Mouse (Mus musculus): ENCODE results near the gene Etfbkmt. TPM values are rescaled to one million over a fixed set of nuclear protein-coding genes. Genes with fewer than 3 reads are reported as not detected.

Gene Etfbkmt
- 5.3 and 6.8 TPM in 2 replicates for total RNA-seq (2012; rRNA removed)

DNA sequence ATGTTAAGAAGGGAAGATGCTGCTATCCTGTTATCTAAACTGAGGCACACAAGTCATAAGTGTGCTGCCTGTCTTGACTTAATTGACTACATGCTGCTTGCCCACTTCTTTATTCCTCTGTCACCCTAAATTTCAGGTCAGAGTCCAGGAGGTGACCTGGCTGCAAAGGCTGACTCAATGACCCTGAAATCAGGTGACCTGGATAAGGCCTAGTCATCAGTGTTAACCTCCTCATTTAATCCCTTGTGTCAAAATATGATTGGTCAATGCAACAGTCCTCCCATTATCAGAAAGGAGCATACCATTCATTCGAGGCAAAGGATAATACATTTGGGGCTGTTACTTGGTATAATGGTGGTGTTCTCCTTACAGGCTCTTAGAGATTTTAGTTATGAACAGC is at the start of gene Etfbkmt:
Etfbkmt (plus strand) TSS at position 379 of the 400 bp plus-strand sequence.
- in situ Hi-C loops (cut with MboI; ENCODE audit: low sequenced_read_pairs in 2 of 2, unreplicated experiment in 2 of 2), result loop anchor here in 1 of 2 experiments (10.0 kb wide), 1 partner anchor 235 kb away; no protein-coding TSS in a partner anchor
- H3K4me3 ChIP-seq (ENCODE audit: insufficient read depth in 1 of 2, low read depth in 1 of 2, low read length in 2 of 2, poor library complexity in 1 of 2, severe bottlenecking in 1 of 2), result no peak within 1 kb of the TSS
- peaks cover under 1 to 8% of the 10 kb centered on the region in 2 experiments; a peak in 3 of 4 replicates for H3K4me1 ChIP-seq (ENCODE audit: control insufficient read depth in 2 of 2, insufficient read depth in 2 of 2, low read length in 2 of 2, poor library complexity in 1 of 2)
- H3K36me3 ChIP-seq (ENCODE audit: control insufficient read depth, insufficient read depth, low read length, poor library complexity, severe bottlenecking), result peaks cover 7% of the 10 kb centered on the region
- TF ChIP-seq CHD2 (IDR thresholded peaks at IDR 0.05; ENCODE audit: low read depth, low read length) (no peak), MAFK (IDR thresholded peaks at IDR 0.05; ENCODE audit: insufficient read depth, low read depth, low read length) (no peak), ZC3H11A (IDR thresholded peaks at IDR 0.05; ENCODE audit: borderline replicate concordance, low read depth, low read length) (no peak), ZNF384 (IDR thresholded peaks at IDR 0.05; ENCODE audit: low read depth, low read length) (no peak), HCFC1 (IDR thresholded peaks at IDR 0.05; ENCODE audit: borderline replicate concordance, insufficient read depth, low read length) (no peak)
- H3K27ac ChIP-seq (ENCODE audit: insufficient read depth, low read depth, low read length, poor library complexity, severe bottlenecking), result no peak within 1 kb of the TSS
- H3K9ac ChIP-seq (ENCODE audit: insufficient read depth, low read depth, low read length, poor library complexity, severe bottlenecking), result no peak within 1 kb of the TSS
- no peaks in the 10 kb centered on the region for H3K9me3 ChIP-seq (ENCODE audit: control insufficient read depth, insufficient read depth, low read depth, low read length)
- no peak for DNase-seq (ENCODE audit: low read depth, low spot score)

DNA sequence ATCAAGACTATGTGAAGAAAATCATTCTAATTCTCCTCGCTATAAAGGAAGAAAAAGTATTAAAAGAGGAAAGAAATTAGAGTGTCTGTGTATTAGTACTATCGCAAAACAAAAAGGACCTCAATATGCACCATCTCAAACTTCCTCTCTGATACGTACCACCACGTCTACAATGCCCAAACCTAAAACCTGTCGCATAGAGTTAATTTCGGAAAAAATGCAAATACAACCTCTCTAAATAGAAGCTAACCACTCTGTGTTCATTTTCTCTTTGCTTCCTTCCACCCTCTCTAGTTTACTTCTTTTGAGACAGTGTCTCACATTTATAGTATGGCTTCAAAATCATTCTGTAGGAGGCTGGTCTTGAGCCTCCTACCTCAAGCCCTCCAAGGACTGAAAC is 47.2 kb upstream of the Etfbkmt start:
- TF ChIP-seq MAFK (IDR thresholded peaks at IDR 0.05; ENCODE audit: insufficient read depth, low read depth, low read length) (no peak), ZNF384 (IDR thresholded peaks at IDR 0.05; ENCODE audit: low read depth, low read length) (no peak), CHD2 (IDR thresholded peaks at IDR 0.05; ENCODE audit: low read depth, low read length) (no peak), HCFC1 (IDR thresholded peaks at IDR 0.05; ENCODE audit: borderline replicate concordance, insufficient read depth, low read length) (no peak), ZC3H11A (IDR thresholded peaks at IDR 0.05; ENCODE audit: borderline replicate concordance, low read depth, low read length) (no peak)

GRCm38 (mm10) chr6:149093465-149093864 is 46.2 kb upstream of the Etfbkmt start:
- Histone ChIP-seq H3K9me3 (ENCODE audit: control insufficient read depth, insufficient read depth, low read depth, low read length) (no peaks in the 10 kb centered on the region), H3K27ac (ENCODE audit: insufficient read depth, low read depth, low read length, poor library complexity, severe bottlenecking) (no peak overlapping the region), H3K9ac (ENCODE audit: insufficient read depth, low read depth, low read length, poor library complexity, severe bottlenecking) (no peak overlapping the region), H3K36me3 (ENCODE audit: control insufficient read depth, insufficient read depth, low read length, poor library complexity, severe bottlenecking) (no peaks in the 10 kb centered on the region), H3K4me1 (ENCODE audit: control insufficient read depth in 2 of 2, insufficient read depth in 2 of 2, low read length in 2 of 2, poor library complexity in 1 of 2) (no peaks in the 10 kb centered on the region), H3K4me3 (ENCODE audit: insufficient read depth in 1 of 2, low read depth in 1 of 2, low read length in 2 of 2, poor library complexity in 1 of 2, severe bottlenecking in 1 of 2) (no peak overlapping the region)
- TF ChIP-seq ZNF384 (IDR thresholded peaks at IDR 0.05; ENCODE audit: low read depth, low read length) (no peak), MAFK (IDR thresholded peaks at IDR 0.05; ENCODE audit: insufficient read depth, low read depth, low read length) (no peak), CHD2 (IDR thresholded peaks at IDR 0.05; ENCODE audit: low read depth, low read length) (no peak), ZC3H11A (IDR thresholded peaks at IDR 0.05; ENCODE audit: borderline replicate concordance, low read depth, low read length) (no peak), HCFC1 (IDR thresholded peaks at IDR 0.05; ENCODE audit: borderline replicate concordance, insufficient read depth, low read length) (no peak)
- in situ Hi-C loops (cut with MboI; ENCODE audit: low sequenced_read_pairs in 2 of 2, unreplicated experiment in 2 of 2), result no loop called here
- no peak for DNase-seq (ENCODE audit: low read depth, low spot score)

More for the DNA sequence above, 47.2 kb upstream of the Etfbkmt start:
- Histone ChIP-seq H3K36me3 (ENCODE audit: control insufficient read depth, insufficient read depth, low read length, poor library complexity, severe bottlenecking) (no peaks in the 10 kb centered on the region), H3K9ac (ENCODE audit: insufficient read depth, low read depth, low read length, poor library complexity, severe bottlenecking) (no peak overlapping the region), H3K27ac (ENCODE audit: insufficient read depth, low read depth, low read length, poor library complexity, severe bottlenecking) (no peak overlapping the region), H3K4me3 (ENCODE audit: insufficient read depth in 1 of 2, low read depth in 1 of 2, low read length in 2 of 2, poor library complexity in 1 of 2, severe bottlenecking in 1 of 2) (no peak overlapping the region), H3K9me3 (ENCODE audit: control insufficient read depth, insufficient read depth, low read depth, low read length) (no peaks in the 10 kb centered on the region), H3K4me1 (ENCODE audit: control insufficient read depth in 2 of 2, insufficient read depth in 2 of 2, low read length in 2 of 2, poor library complexity in 1 of 2) (no peaks in the 10 kb centered on the region)
- DNase-seq (ENCODE audit: low read depth, low spot score), result no peak
- in situ Hi-C loops (cut with MboI; ENCODE audit: low sequenced_read_pairs in 2 of 2, unreplicated experiment in 2 of 2), result no loop called here

GRCm38 (mm10) chr6:149094555-149094954 is 45.1 kb upstream of the Etfbkmt start:
- no peak for TF ChIP-seq HCFC1 (IDR thresholded peaks at IDR 0.05; ENCODE audit: borderline replicate concordance, insufficient read depth, low read length)
- TF ChIP-seq MAFK (IDR thresholded peaks at IDR 0.05; ENCODE audit: insufficient read depth, low read depth, low read length), result no peak
- no peak for TF ChIP-seq ZNF384 (IDR thresholded peaks at IDR 0.05; ENCODE audit: low read depth, low read length)
- no peak for TF ChIP-seq CHD2 (IDR thresholded peaks at IDR 0.05; ENCODE audit: low read depth, low read length)
- TF ChIP-seq ZC3H11A (IDR thresholded peaks at IDR 0.05; ENCODE audit: borderline replicate concordance, low read depth, low read length), result no peak

More at GRCm38 (mm10) chr6:149094555-149094954, 45.1 kb upstream of the Etfbkmt start:
- no peaks in the 10 kb centered on the region for H3K4me1 ChIP-seq (ENCODE audit: control insufficient read depth in 2 of 2, insufficient read depth in 2 of 2, low read length in 2 of 2, poor library complexity in 1 of 2)
- H3K36me3 ChIP-seq (ENCODE audit: control insufficient read depth, insufficient read depth, low read length, poor library complexity, severe bottlenecking), result no peaks in the 10 kb centered on the region
- H3K9ac ChIP-seq (ENCODE audit: insufficient read depth, low read depth, low read length, poor library complexity, severe bottlenecking), result no peak overlapping the region
- in situ Hi-C loops (cut with MboI; ENCODE audit: low sequenced_read_pairs in 2 of 2, unreplicated experiment in 2 of 2), result no loop called here
- H3K9me3 ChIP-seq (ENCODE audit: control insufficient read depth, insufficient read depth, low read depth, low read length), result no peaks in the 10 kb centered on the region
- H3K4me3 ChIP-seq (ENCODE audit: insufficient read depth in 1 of 2, low read depth in 1 of 2, low read length in 2 of 2, poor library complexity in 1 of 2, severe bottlenecking in 1 of 2), result no peak overlapping the region
- DNase-seq (ENCODE audit: low read depth, low spot score), result no peak
- H3K27ac ChIP-seq (ENCODE audit: insufficient read depth, low read depth, low read length, poor library complexity, severe bottlenecking), result no peak overlapping the region
